Mouse (Mus musculus) forebrain, embryonic 15.5 days (tissue): ENCODE measurements at regions not wholly inside any gene's neighbourhood (a gene's known extent, or its start where the extent isn't known, plus 50 kb on each side); places are given as distances from the start of the nearest gene placed in this dataset.

ENCODE experiments used
- ATAC-seq: fragments of 200-750 bp; cut with Nextera tagmentation; replicated peaks from 2 replicates; pipeline ENCODE4 v1.8.0; 2017; ENCODE audit warnings: mild to moderate bottlenecking, moderate TSS enrichment, moderate library complexity
- H3K27ac ChIP-seq: fragments of 300-500 bp; sonication (generic); replicated peaks from 2 replicates; pipeline ENCODE4 v1.5.1; 2015; ENCODE audit warnings: mild to moderate bottlenecking, inconsistent platforms
- H3K27me3 ChIP-seq: fragments of 300-500 bp; sonication (generic); 2 replicates; pipeline ENCODE4 v1.6.1; 2015; ENCODE audit warnings: inconsistent platforms
- H3K36me3 ChIP-seq: fragments of 300-500 bp; sonication (generic); 2 replicates; pipeline ENCODE4 v1.6.1; 2015; ENCODE audit warnings: mild to moderate bottlenecking, inconsistent platforms
- H3K4me1 ChIP-seq: fragments of 300-500 bp; sonication (generic); 2 replicates; pipeline ENCODE4 v1.6.1; 2015; ENCODE audit warnings: inconsistent platforms
- H3K4me2 ChIP-seq: fragments of 300-500 bp; sonication (generic); replicated peaks from 2 replicates; pipeline ENCODE4 v1.6.1; 2015; ENCODE audit warnings: mild to moderate bottlenecking, inconsistent platforms
- H3K4me3 ChIP-seq: fragments of 300-500 bp; sonication (generic); 2 replicates; pipeline ENCODE4 v1.5.1; 2015; ENCODE audit warnings: mild to moderate bottlenecking, inconsistent platforms
- H3K9ac ChIP-seq: fragments of 300-500 bp; sonication (generic); replicated peaks from 2 replicates; pipeline ENCODE4 v1.6.1; 2015; ENCODE audit warnings: mild to moderate bottlenecking, inconsistent platforms
- H3K9me3 ChIP-seq: fragments of 300-500 bp; sonication (generic); 2 replicates; pipeline ENCODE4 v1.6.1; 2016; ENCODE audit warnings: inconsistent platforms
- WGBS: fragments of 180-500 bp; shearing (Covaris S2); methylation state at CpG from one replicate; pipeline ENCODE4 v1.1.7; 2015; ENCODE audit warnings: mixed read lengths; 5-methylcytosine and 5-hydroxymethylcytosine counted together

GRCm38 (mm10) chr17:7578003-7578402 is 192.7 kb upstream of the Unc93a2 start:
- no peaks in the 10 kb centered on the region for H3K4me1 ChIP-seq
- 90% methylated on average over 8 of the region's 8 CpGs for WGBS
- H3K27me3 ChIP-seq: no peaks in the 10 kb centered on the region
- no peak for ATAC-seq
- no peaks in the 10 kb centered on the region for H3K36me3 ChIP-seq
- no peak overlapping the region for H3K4me2 ChIP-seq
- no peaks in the 10 kb centered on the region for H3K9me3 ChIP-seq
- no peak overlapping the region for H3K4me3 ChIP-seq
- no peak overlapping the region for H3K9ac ChIP-seq
- H3K27ac ChIP-seq: no peak overlapping the region

- H3K4me1 ChIP-seq: no peaks in the 10 kb centered on the region
- H3K9ac ChIP-seq: no peak overlapping the region
- H3K4me3 ChIP-seq: no peak overlapping the region
- ATAC-seq: no peak
- H3K4me2 ChIP-seq: no peak overlapping the region
- 63% methylated on average over 4 of the region's 4 CpGs for WGBS
- H3K36me3 ChIP-seq: no peaks in the 10 kb centered on the region
- H3K27ac ChIP-seq: no peak overlapping the region
- no peaks in the 10 kb centered on the region for H3K9me3 ChIP-seq
- no peaks in the 10 kb centered on the region for H3K27me3 ChIP-seq
Observed at GRCm38 (mm10) chr17:7577227-7577626, 192.0 kb upstream of the Unc93a2 start.

DNA sequence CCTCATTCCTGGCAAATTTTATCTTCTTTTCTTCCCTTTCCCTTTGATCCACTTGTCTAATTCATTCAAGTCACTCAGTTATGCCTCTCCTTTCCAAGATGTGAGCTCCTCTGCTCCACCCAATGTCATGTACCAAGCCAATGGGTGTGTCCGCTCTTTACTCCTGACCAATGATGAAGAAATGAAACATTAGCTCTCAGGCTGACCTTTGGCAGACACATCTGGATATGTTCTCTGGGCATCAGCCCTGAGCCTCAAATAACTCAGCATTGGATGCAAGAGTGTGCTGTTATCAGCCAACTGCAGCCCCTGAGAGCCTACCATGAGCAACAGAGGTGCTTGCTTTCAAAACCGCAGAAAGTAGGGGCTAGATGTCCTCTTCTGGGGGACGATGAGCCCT is 186.2 kb upstream of the Unc93a2 start:
- no peak overlapping the region for H3K27ac ChIP-seq
- WGBS: 93% methylated on average over 3 of the region's 3 CpGs
- no peak overlapping the region for H3K9ac ChIP-seq
- H3K9me3 ChIP-seq: no peaks in the 10 kb centered on the region
- no peak overlapping the region for H3K4me3 ChIP-seq
- H3K36me3 ChIP-seq: no peaks in the 10 kb centered on the region
- H3K27me3 ChIP-seq: no peaks in the 10 kb centered on the region
- no peak overlapping the region for H3K4me2 ChIP-seq
- no peak for ATAC-seq
- no peaks in the 10 kb centered on the region for H3K4me1 ChIP-seq

- Histone ChIP-seq H3K27ac (no peak overlapping the region), H3K27me3 (no peaks in the 10 kb centered on the region), H3K4me1 (no peaks in the 10 kb centered on the region), H3K9ac (no peak overlapping the region), H3K36me3 (no peaks in the 10 kb centered on the region), H3K9me3 (no peaks in the 10 kb centered on the region), H3K4me2 (no peak overlapping the region), H3K4me3 (no peak overlapping the region)
- ATAC-seq: no peak
- 94% methylated on average over 5 of the region's 5 CpGs for WGBS
Observed at GRCm38 (mm10) chr17:7568482-7568881, 183.2 kb upstream of the Unc93a2 start.

DNA sequence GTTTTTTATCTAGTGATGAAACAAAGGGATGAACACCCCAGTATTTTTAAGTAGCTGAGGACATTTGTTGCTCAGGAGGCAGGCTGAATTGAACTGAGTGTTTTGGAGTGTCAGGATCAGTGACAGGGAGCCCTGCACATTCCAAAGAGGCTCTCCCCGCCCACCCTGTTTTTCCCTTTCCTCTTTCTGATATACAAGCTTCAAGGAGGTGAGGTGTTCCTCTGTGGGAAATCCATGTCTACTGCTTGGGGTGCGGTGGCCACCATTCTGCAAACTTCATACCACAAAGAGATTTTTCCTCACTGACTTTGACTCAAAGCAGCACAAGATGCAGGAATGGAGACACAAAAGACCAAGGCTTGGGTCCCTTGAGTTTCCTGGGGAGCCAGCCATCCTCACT is 180.5 kb upstream of the Unc93a2 start:
- no peak overlapping the region for H3K27ac ChIP-seq
- H3K4me1 ChIP-seq: no peaks in the 10 kb centered on the region
- no peak for ATAC-seq
- H3K27me3 ChIP-seq: no peaks in the 10 kb centered on the region
- no peak overlapping the region for H3K4me2 ChIP-seq
- no peak overlapping the region for H3K9ac ChIP-seq
- no peaks in the 10 kb centered on the region for H3K36me3 ChIP-seq
- H3K4me3 ChIP-seq: no peak overlapping the region
- H3K9me3 ChIP-seq: no peaks in the 10 kb centered on the region
- 84% methylated on average over 2 of the region's 2 CpGs for WGBS

DNA sequence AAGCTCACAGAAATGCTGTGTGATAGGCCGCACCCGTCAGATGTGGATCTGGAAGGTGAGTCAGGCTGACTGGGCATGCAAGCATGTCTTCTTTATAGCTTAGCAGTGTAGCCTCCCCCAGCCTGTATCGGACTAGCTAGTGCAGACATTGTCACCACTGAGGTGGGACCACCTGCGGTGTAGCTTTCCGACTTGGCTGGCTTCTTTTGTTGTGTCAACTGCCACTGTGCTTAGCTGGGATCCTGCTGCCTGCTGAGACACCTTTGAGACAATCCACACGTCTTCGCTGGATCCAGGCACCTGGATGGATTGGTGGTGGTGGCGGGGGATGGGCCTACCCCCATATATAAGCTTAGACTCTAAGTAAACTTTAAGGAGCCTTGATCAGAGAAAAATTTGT is 177.7 kb upstream of the Unc93a2 start:
- H3K4me1 ChIP-seq: no peaks in the 10 kb centered on the region
- no peaks in the 10 kb centered on the region for H3K9me3 ChIP-seq
- no peak overlapping the region for H3K9ac ChIP-seq
- whole genome bisulfite sequencing: 21% methylated on average over 8 of the region's 8 CpGs
- H3K27me3 ChIP-seq: no peaks in the 10 kb centered on the region
- no peaks in the 10 kb centered on the region for H3K36me3 ChIP-seq
- H3K4me2 ChIP-seq: no peak overlapping the region
- H3K27ac ChIP-seq: no peak overlapping the region
- H3K4me3 ChIP-seq: no peak overlapping the region
- ATAC-seq: no peak

DNA sequence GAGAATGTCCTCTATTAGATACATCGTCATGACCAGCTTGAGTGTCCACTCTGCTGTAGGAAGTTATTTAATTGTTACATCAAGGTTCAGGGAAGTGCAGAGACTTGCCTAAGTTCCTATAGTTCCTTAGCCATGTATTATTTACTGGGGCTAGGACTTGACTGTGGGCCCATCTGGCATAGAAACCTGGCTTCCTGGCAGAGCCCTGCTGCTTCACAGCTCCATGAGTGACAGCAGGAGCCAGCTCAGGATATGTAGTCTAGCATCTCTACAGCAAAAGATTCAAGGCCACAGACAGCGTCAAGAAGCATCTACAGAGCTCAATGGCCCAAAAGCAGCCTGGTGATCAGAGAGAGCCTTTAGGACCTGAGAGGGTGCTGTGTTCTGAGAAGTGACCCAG is 163.2 kb upstream of the Unc93a2 start:
- no peak overlapping the region for H3K4me2 ChIP-seq
- H3K36me3 ChIP-seq: no peaks in the 10 kb centered on the region
- no peaks in the 10 kb centered on the region for H3K4me1 ChIP-seq
- H3K9ac ChIP-seq: no peak overlapping the region
- no peak overlapping the region for H3K27ac ChIP-seq
- 87% methylated on average over 2 of the region's 2 CpGs for WGBS
- H3K9me3 ChIP-seq: no peaks in the 10 kb centered on the region
- no peak for ATAC-seq
- no peaks in the 10 kb centered on the region for H3K27me3 ChIP-seq
- no peak overlapping the region for H3K4me3 ChIP-seq

DNA sequence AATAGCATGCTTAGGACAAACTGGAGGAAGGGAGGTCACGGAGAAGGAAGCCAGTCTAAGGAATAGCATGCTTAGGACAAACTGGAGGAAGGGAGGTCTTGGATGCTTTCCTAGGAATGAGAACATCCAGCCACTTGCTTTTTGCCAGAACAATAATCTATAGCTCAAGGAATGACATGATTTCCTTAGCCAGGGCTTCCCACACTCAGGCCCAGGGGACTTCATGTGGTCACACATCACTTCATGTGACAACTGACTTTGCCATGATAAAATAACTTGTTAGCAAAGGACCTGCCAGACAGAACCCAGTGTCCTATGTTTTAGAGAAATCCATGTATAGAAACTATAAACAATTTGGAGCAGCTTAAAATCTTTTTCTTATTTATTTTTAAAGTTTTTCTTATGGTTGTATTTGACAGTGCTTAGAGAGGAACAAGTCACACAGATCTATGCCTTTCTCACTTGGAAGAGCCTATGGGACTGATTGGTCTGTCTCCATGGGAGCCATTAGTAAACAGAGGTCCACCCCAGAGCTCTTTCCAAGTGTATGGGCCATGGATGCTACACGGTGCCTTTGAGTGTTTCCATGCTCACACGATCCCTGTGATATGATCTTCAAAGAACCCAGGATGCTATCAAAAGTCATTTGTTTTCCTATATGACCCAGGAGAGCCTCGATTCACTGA is 153.3 kb upstream of the Unc93a2 start:
- Histone ChIP-seq H3K4me3 (no peak overlapping the region), H3K4me1 (no peaks in the 10 kb centered on the region), H3K9ac (no peak overlapping the region), H3K9me3 (no peaks in the 10 kb centered on the region), H3K36me3 (no peaks in the 10 kb centered on the region), H3K4me2 (no peak overlapping the region), H3K27me3 (no peaks in the 10 kb centered on the region), H3K27ac (no peak overlapping the region)
- WGBS: 83% methylated on average over 4 of the region's 4 CpGs
- ATAC-seq: no peak

GRCm38 (mm10) chr17:7537618-7538266 is 152.5 kb upstream of the Unc93a2 start:
- 77% methylated on average over 7 of the region's 7 CpGs for WGBS

GRCm38 (mm10) chr17:7537210-7537609 is 151.9 kb upstream of the Unc93a2 start:
- H3K36me3 ChIP-seq: no peaks in the 10 kb centered on the region
- H3K27me3 ChIP-seq: no peaks in the 10 kb centered on the region
- no peak overlapping the region for H3K9ac ChIP-seq
- no peak overlapping the region for H3K4me3 ChIP-seq
- H3K4me1 ChIP-seq: no peaks in the 10 kb centered on the region
- H3K27ac ChIP-seq: no peak overlapping the region
- 92% methylated on average over 5 of the region's 5 CpGs for WGBS
- no peak overlapping the region for H3K4me2 ChIP-seq
- no peak for ATAC-seq
- H3K9me3 ChIP-seq: no peaks in the 10 kb centered on the region

More at GRCm38 (mm10) chr17:7537618-7538266, 152.5 kb upstream of the Unc93a2 start:
- Histone ChIP-seq H3K9ac (no peak overlapping the region), H3K27ac (no peak overlapping the region), H3K4me1 (no peaks in the 10 kb centered on the region), H3K9me3 (no peaks in the 10 kb centered on the region), H3K36me3 (no peaks in the 10 kb centered on the region), H3K27me3 (no peaks in the 10 kb centered on the region), H3K4me2 (no peak overlapping the region), H3K4me3 (no peak overlapping the region)
- ATAC-seq: no peak

DNA sequence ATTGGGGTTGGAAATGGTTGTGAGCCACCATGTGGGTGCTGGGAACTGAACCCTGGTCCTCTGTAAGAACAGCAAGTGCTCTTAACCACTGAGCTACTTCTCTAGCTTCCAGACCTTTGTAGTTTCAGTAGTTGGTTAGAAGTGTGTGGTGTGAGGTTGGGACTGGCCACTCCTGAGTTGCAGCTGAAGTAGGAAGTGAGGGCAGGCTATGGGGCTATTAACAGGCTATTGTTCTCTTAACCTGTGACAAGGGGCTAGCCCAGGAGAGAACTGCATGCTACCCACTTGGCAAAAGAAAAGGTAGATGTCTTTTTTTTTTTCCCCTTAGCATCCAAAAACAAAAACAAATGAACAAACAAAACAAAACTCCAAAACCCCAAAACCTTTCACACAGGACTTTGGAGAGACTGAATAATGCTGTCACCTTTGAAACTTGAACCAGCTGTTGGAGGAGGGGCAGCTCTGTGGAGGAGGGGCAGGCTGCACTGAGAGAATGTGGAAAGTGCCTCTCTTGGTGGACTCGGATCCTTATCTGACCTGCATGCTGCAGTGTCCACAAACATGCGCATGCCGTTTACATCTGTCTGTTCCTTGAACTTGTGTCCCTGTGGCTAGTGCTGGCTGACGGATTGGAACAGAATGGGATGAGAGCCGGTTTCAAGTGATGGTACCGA is 149.3 kb upstream of the Unc93a2 start:
- H3K4me2 ChIP-seq: no peak overlapping the region

DNA sequence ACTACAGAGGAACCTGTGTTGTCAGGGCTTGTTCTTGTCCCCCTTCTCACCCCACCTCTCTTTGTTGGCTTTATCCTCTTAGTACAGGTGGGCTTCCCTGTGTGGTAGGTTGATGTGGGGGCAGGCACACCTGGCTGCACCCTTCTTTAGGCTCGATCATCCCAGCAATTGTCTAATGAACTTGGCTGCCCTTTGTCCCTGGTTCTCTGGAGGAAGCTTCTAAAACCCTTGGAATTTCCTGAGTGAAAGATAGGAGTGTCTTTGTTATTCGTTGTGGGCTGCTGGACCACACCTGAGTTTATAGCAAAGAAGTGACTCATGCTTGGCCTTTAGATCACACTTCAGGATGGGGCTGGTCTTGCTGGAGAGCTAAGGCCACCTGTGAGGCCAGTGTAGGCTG is 148.3 kb upstream of the Unc93a2 start:
- no peaks in the 10 kb centered on the region for H3K9me3 ChIP-seq
- ATAC-seq: no peak
- no peaks in the 10 kb centered on the region for H3K36me3 ChIP-seq
- no peaks in the 10 kb centered on the region for H3K27me3 ChIP-seq
- H3K4me2 ChIP-seq: no peak overlapping the region
- H3K4me3 ChIP-seq: no peak overlapping the region
- H3K27ac ChIP-seq: no peak overlapping the region
- WGBS: 78% methylated on average over 2 of the region's 2 CpGs
- no peak overlapping the region for H3K9ac ChIP-seq
- no peaks in the 10 kb centered on the region for H3K4me1 ChIP-seq

More for the DNA sequence above, 149.3 kb upstream of the Unc93a2 start:
- Histone ChIP-seq H3K4me3 (no peak overlapping the region), H3K27me3 (no peaks in the 10 kb centered on the region), H3K9ac (no peak overlapping the region), H3K4me1 (no peaks in the 10 kb centered on the region), H3K36me3 (no peaks in the 10 kb centered on the region), H3K27ac (no peak overlapping the region), H3K9me3 (no peaks in the 10 kb centered on the region)
- no peak for ATAC-seq
- 95% methylated on average over 6 of the region's 6 CpGs for WGBS
